Mouse (Mus musculus): Measurements from ENCODE around the gene Plk2. TPM values are rescaled to one million over a fixed set of nuclear protein-coding genes. Genes with fewer than 3 reads are reported as not detected.
"Not testable (repeated sequence)": the region's sequence is repeated elsewhere in the genome, so short reads cannot be mapped to it uniquely, and the experiment has no call there.

The Plk2 gene
- polyA plus RNA-seq, 1 experiment from 2014 or later = 101 TPM

- Histone ChIP-seq H3K27ac (peak overlapping the region; percentile 89), H3K36me3 (peaks cover 39% of the 10 kb centered on the region)
- DNase-seq (ENCODE audit: low spot score) = peak; percentile 79
Measured at GRCm38 (mm10) chr13:110395179-110395794, 441 bp downstream of the Plk2 start.

GRCm38 (mm10) chr13:110395916-110396685 is 1.3 kb downstream of the Plk2 start:
- peaks cover 46% of the 10 kb centered on the region for H3K36me3 ChIP-seq
- H3K27ac ChIP-seq = peak overlapping the region; percentile 89
- H3K27me3 ChIP-seq (ENCODE audit: insufficient read depth, poor library complexity, severe bottlenecking) = no peaks in the 10 kb centered on the region
- WGBS = 15% methylated on average over 21 of the region's 21 CpGs
- peak overlapping the region; percentile 82 for H3K4me3 ChIP-seq
- H3K9me3 ChIP-seq = no peaks in the 10 kb centered on the region
- peaks cover 10% of the 10 kb centered on the region for H3K4me1 ChIP-seq
- no peak for DNase-seq (ENCODE audit: low spot score)

More at GRCm38 (mm10) chr13:110395179-110395794, 441 bp downstream of the Plk2 start:
- peak overlapping the region; percentile 82 for H3K4me3 ChIP-seq
- 0% methylated on average over 41 of the region's 41 CpGs for WGBS
- H3K27me3 ChIP-seq (ENCODE audit: insufficient read depth, poor library complexity, severe bottlenecking) = no peaks in the 10 kb centered on the region
- peaks cover 10% of the 10 kb centered on the region for H3K4me1 ChIP-seq
- no peaks in the 10 kb centered on the region for H3K9me3 ChIP-seq

GRCm38 (mm10) chr13:110397750-110398149 is 2.9 kb downstream of the Plk2 start:
- Histone ChIP-seq H3K9me3 (no peaks in the 10 kb centered on the region), H3K27ac (no peak overlapping the region), H3K36me3 (peaks cover 52% of the 10 kb centered on the region), H3K4me1 (peaks cover 10% of the 10 kb centered on the region), H3K4me3 (peak overlapping the region; percentile 33), H3K27me3 (ENCODE audit: insufficient read depth, poor library complexity, severe bottlenecking) (no peaks in the 10 kb centered on the region)
- 80% methylated on average over 8 of the region's 8 CpGs for WGBS
- DNase-seq (ENCODE audit: low spot score) = no peak

GRCm38 (mm10) chr13:110398513-110399270 is 3.8 kb downstream of the Plk2 start:
- 63% methylated on average over 24 of the region's 24 CpGs for WGBS
- Histone ChIP-seq H3K36me3 (peaks cover 52% of the 10 kb centered on the region), H3K4me3 (peak overlapping the region; percentile 33), H3K27me3 (ENCODE audit: insufficient read depth, poor library complexity, severe bottlenecking) (no peaks in the 10 kb centered on the region), H3K27ac (no peak overlapping the region; the same call in 1 of the 2 replicates), H3K9me3 (no peaks in the 10 kb centered on the region), H3K4me1 (peaks cover 10% of the 10 kb centered on the region)
- no peak for DNase-seq (ENCODE audit: low spot score)

- DNase-seq (ENCODE audit: low spot score) = no peak
- Histone ChIP-seq H3K4me1 (peaks cover 13% of the 10 kb centered on the region), H3K27ac (no peak overlapping the region), H3K9me3 (no peaks in the 10 kb centered on the region), H3K4me3 (no peak overlapping the region), H3K36me3 (peaks cover 48% of the 10 kb centered on the region), H3K27me3 (ENCODE audit: insufficient read depth, poor library complexity, severe bottlenecking) (no peaks in the 10 kb centered on the region)
- 77% methylated on average over 3 of the region's 3 CpGs for WGBS
Measured at GRCm38 (mm10) chr13:110401443-110401842, 6.6 kb downstream of the Plk2 start.

- Histone ChIP-seq H3K27ac (no peak overlapping the region), H3K9me3 (no peaks in the 10 kb centered on the region)
- no peak for DNase-seq (ENCODE audit: low spot score)
Measured at GRCm38 (mm10) chr13:110401877-110402276, 7.0 kb downstream of the Plk2 start.

GRCm38 (mm10) chr13:110404059-110404458 is 9.2 kb downstream of the Plk2 start:
- no peaks in the 10 kb centered on the region for H3K27me3 ChIP-seq (ENCODE audit: insufficient read depth, poor library complexity, severe bottlenecking)
- H3K4me3 ChIP-seq = no peak overlapping the region
- no peaks in the 10 kb centered on the region for H3K9me3 ChIP-seq
- H3K27ac ChIP-seq = no peak overlapping the region
- DNase-seq (ENCODE audit: low spot score) = no peak
- WGBS = 78% methylated on average over 8 of the region's 8 CpGs
- peaks cover 4% of the 10 kb centered on the region; the same call in 1 of the 2 replicates for H3K4me1 ChIP-seq
- H3K36me3 ChIP-seq = peaks cover 25% of the 10 kb centered on the region

More at GRCm38 (mm10) chr13:110401877-110402276, 7.0 kb downstream of the Plk2 start:
- H3K4me1 ChIP-seq = peaks cover 13% of the 10 kb centered on the region
- 82% methylated on average over 2 of the region's 2 CpGs for WGBS
- H3K27me3 ChIP-seq (ENCODE audit: insufficient read depth, poor library complexity, severe bottlenecking) = no peaks in the 10 kb centered on the region
- no peak overlapping the region for H3K4me3 ChIP-seq
- peaks cover 44% of the 10 kb centered on the region for H3K36me3 ChIP-seq

- 84% methylated on average over 5 of the region's 5 CpGs for WGBS
- not testable (repeated sequence) for DNase-seq (ENCODE audit: low spot score); H3K4me3 ChIP-seq; H3K27me3 ChIP-seq (ENCODE audit: insufficient read depth, poor library complexity, severe bottlenecking); H3K9me3 ChIP-seq; H3K4me1 ChIP-seq; H3K27ac ChIP-seq
- peaks cover 18% of the 10 kb centered on the region for H3K36me3 ChIP-seq
Measured at GRCm38 (mm10) chr13:110404686-110405085, 9.8 kb downstream of the Plk2 start.

GRCm38 (mm10) chr13:110406152-110406551 is 11.3 kb downstream of the Plk2 start:
- 0 out of 2 replicates have a peak, but pooled peaks cover 3% of the 10 kb centered on the region for H3K4me1 ChIP-seq
- no peaks in the 10 kb centered on the region for H3K27me3 ChIP-seq (ENCODE audit: insufficient read depth, poor library complexity, severe bottlenecking)
- 86% methylated on average over 5 of the region's 5 CpGs for WGBS
- H3K36me3 ChIP-seq = peaks cover 6% of the 10 kb centered on the region
- H3K4me3 ChIP-seq = no peak overlapping the region
- no peak overlapping the region for H3K27ac ChIP-seq
- no peaks in the 10 kb centered on the region for H3K9me3 ChIP-seq
- DNase-seq (ENCODE audit: low spot score) = no peak

GRCm38 (mm10) chr13:110412572-110413209 is 17.8 kb downstream of the Plk2 start:
- Histone ChIP-seq H3K9me3 (no peaks in the 10 kb centered on the region), H3K36me3 (no peaks in the 10 kb centered on the region), H3K27me3 (ENCODE audit: insufficient read depth, poor library complexity, severe bottlenecking) (no peaks in the 10 kb centered on the region), H3K27ac (no peak overlapping the region), H3K4me3 (no peak overlapping the region), H3K4me1 (no peaks in the 10 kb centered on the region)
- no peak for DNase-seq (ENCODE audit: low spot score)
- WGBS = 55% methylated on average over 12 of the region's 12 CpGs

- 72% methylated on average over 5 of the region's 5 CpGs for WGBS
- no peak overlapping the region for H3K27ac ChIP-seq
- H3K4me1 ChIP-seq = no peaks in the 10 kb centered on the region
- no peaks in the 10 kb centered on the region for H3K27me3 ChIP-seq (ENCODE audit: insufficient read depth, poor library complexity, severe bottlenecking)
- H3K9me3 ChIP-seq = no peaks in the 10 kb centered on the region
- H3K36me3 ChIP-seq = no peaks in the 10 kb centered on the region
- no peak overlapping the region for H3K4me3 ChIP-seq
- DNase-seq (ENCODE audit: low spot score) = no peak
Measured at GRCm38 (mm10) chr13:110418656-110419055, 23.8 kb downstream of the Plk2 start.

GRCm38 (mm10) chr13:110419640-110420039 is 24.8 kb downstream of the Plk2 start:
- Histone ChIP-seq H3K27ac (no peak overlapping the region), H3K9me3 (no peaks in the 10 kb centered on the region), H3K4me3 (no peak overlapping the region), H3K4me1 (no peaks in the 10 kb centered on the region), H3K36me3 (no peaks in the 10 kb centered on the region), H3K27me3 (ENCODE audit: insufficient read depth, poor library complexity, severe bottlenecking) (no peaks in the 10 kb centered on the region)
- WGBS = 79% methylated on average over 5 of the region's 5 CpGs
- DNase-seq (ENCODE audit: low spot score) = no peak
